Mouse (Mus musculus) forebrain, embryonic 11.5 days (tissue): Measurements from ENCODE around the gene Unc93b1. TPM values are rescaled to one million over a fixed set of nuclear protein-coding genes. Genes with fewer than 3 reads are reported as not detected.

ENCODE experiments used
- ATAC-seq: fragments of 200-750 bp; cut with Nextera tagmentation; replicated peaks from 2 replicates; pipeline ENCODE4 v1.8.0; 2017; ENCODE audit warnings: moderate TSS enrichment; ENCODE audit not compliant: low FRiP score
- DNase-seq: peaks from one replicate; pipeline ENCODE4 v3.0.0-alpha.2; 2017; ENCODE audit warnings: low spot score
- H3K27ac ChIP-seq: fragments of 300-500 bp; sonication (generic); 2 replicates; pipeline ENCODE4 v1.5.1; 2014; ENCODE audit warnings: low read depth, low read length
- H3K27me3 ChIP-seq: fragments of 300-500 bp; sonication (generic); 2 replicates; pipeline ENCODE4 v1.6.1; 2014; ENCODE audit warnings: mild to moderate bottlenecking, low read length, mixed read lengths; ENCODE audit not compliant: control insufficient read depth, insufficient read depth
- H3K36me3 ChIP-seq: fragments of 300-500 bp; sonication (generic); 2 replicates; pipeline ENCODE4 v1.6.1; 2014; ENCODE audit warnings: mild to moderate bottlenecking, low read length, moderate library complexity, mixed read lengths; ENCODE audit not compliant: control insufficient read depth, insufficient read depth
- H3K4me1 ChIP-seq: fragments of 300-500 bp; sonication (generic); replicated peaks from 2 replicates; pipeline ENCODE4 v1.6.1; 2014; ENCODE audit warnings: low read length, mixed read lengths; ENCODE audit not compliant: control insufficient read depth, insufficient read depth
- H3K4me2 ChIP-seq: fragments of 300-500 bp; sonication (generic); 2 replicates; pipeline ENCODE4 v1.6.1; 2014; ENCODE audit warnings: low read depth, mild to moderate bottlenecking, low read length, moderate library complexity, mixed read lengths; ENCODE audit not compliant: severe bottlenecking
- H3K4me3 ChIP-seq: fragments of 300-500 bp; sonication (generic); 2 replicates; pipeline ENCODE4 v1.5.1; 2014; ENCODE audit warnings: low read depth, low read length
- H3K9ac ChIP-seq: fragments of 300-500 bp; sonication (generic); 2 replicates; pipeline ENCODE4 v1.6.1; 2014; ENCODE audit warnings: low read length
- H3K9me3 ChIP-seq: fragments of 300-500 bp; sonication (generic); 2 replicates; pipeline ENCODE4 v1.6.1; 2016; ENCODE audit warnings: low read length, mixed read lengths; ENCODE audit not compliant: control insufficient read depth
- WGBS: fragments of 180-500 bp; shearing (Covaris S2); extraction: QIAGEN DNeasy Blood & Tissue Kit; methylation state at CpG from one replicate; pipeline ENCODE4 v1.1.7; 2014; 5-methylcytosine and 5-hydroxymethylcytosine counted together
- polyA plus RNA-seq: library from polyadenylated mRNA; unstranded; fragments of >200 nt; fragmentation: Nextera tagmentation; extraction: Ambion mirVana; gene quantifications from 2 replicates; pipeline ENCODE4 v1.2.1, GENCODE M21; 2014

The Unc93b1 gene
- polyA plus RNA-seq, 1 experiment from 2014 or later, result 5.7 TPM

GRCm38 (mm10) chr19:3907876-3908660 lies 26.9 kb upstream of the Unc93b1 start:
- Histone ChIP-seq H3K27ac (no peak overlapping the region), H3K27me3 (no peaks in the 10 kb centered on the region; the same call in 1 of the 2 replicates), H3K4me3 (no peak overlapping the region), H3K9me3 (no peaks in the 10 kb centered on the region), H3K9ac (no peak overlapping the region), H3K4me1 (peaks cover 7% of the 10 kb centered on the region; the same call in 1 of the 2 replicates), H3K36me3 (peaks cover 3% of the 10 kb centered on the region; the same call in 1 of the 2 replicates), H3K4me2 (no peak overlapping the region)
- no peak for ATAC-seq
- 85% methylated on average over 8 of the region's 8 CpGs for WGBS
- DNase-seq, result no peak

GRCm38 (mm10) chr19:3910206-3910605 lies 24.8 kb upstream of the Unc93b1 start:
- WGBS, result 82% methylated on average over 5 of the region's 5 CpGs
- no peak for ATAC-seq
- Histone ChIP-seq H3K4me2 (no peak overlapping the region), H3K27ac (no peak overlapping the region), H3K4me1 (peaks cover 11% of the 10 kb centered on the region; the same call in 1 of the 2 replicates), H3K27me3 (no peaks in the 10 kb centered on the region; the same call in 1 of the 2 replicates), H3K9ac (no peak overlapping the region), H3K9me3 (no peaks in the 10 kb centered on the region), H3K4me3 (no peak overlapping the region), H3K36me3 (peaks cover 3% of the 10 kb centered on the region; the same call in 1 of the 2 replicates)
- no peak for DNase-seq

- H3K27ac ChIP-seq, result peak within 1 kb of the TSS; percentile 71
- DNase-seq (peak; percentile 93), ATAC-seq (peak; percentile 98)
- peak within 1 kb of the TSS; percentile 78 for H3K4me2 ChIP-seq
- peak within 1 kb of the TSS; percentile 68 for H3K9ac ChIP-seq
- H3K4me1 ChIP-seq, result peaks cover 5% of the 10 kb centered on the region; the same call in 1 of the 2 replicates
- under 1% methylated on average over 43 of the region's 43 CpGs for whole genome bisulfite sequencing
- no peaks in the 10 kb centered on the region for H3K9me3 ChIP-seq
- peak within 1 kb of the TSS; percentile 68 for H3K4me3 ChIP-seq
- H3K27me3 ChIP-seq, result no peaks in the 10 kb centered on the region; the same call in 1 of the 2 replicates
- H3K36me3 ChIP-seq, result peaks cover 3% of the 10 kb centered on the region; the same call in 1 of the 2 replicates
Observed at GRCm38 (mm10) chr19:3912337-3913204, 22.4 kb upstream of the Unc93b1 start, which contains the start of gene Ndufs8. Ndufs8 (minus strand) TSS chr19:3912774.

- no peak for DNase-seq
- Histone ChIP-seq H3K4me1 (peaks cover 5% of the 10 kb centered on the region; the same call in 1 of the 2 replicates), H3K27me3 (no peaks in the 10 kb centered on the region), H3K36me3 (no peaks in the 10 kb centered on the region; the same call in 1 of the 2 replicates), H3K27ac (no peak overlapping the region), H3K4me3 (peak overlapping the region; percentile 68; the same call in 1 of the 2 replicates), H3K9ac (peak overlapping the region; percentile 66), H3K4me2 (peak overlapping the region; percentile 78), H3K9me3 (no peaks in the 10 kb centered on the region)
- WGBS, result 85% methylated on average over 8 of the region's 8 CpGs
- no peak for ATAC-seq
Observed at GRCm38 (mm10) chr19:3913692-3914091, 21.3 kb upstream of the Unc93b1 start.

- H3K27ac ChIP-seq, result no peak overlapping the region
- no peaks in the 10 kb centered on the region for H3K9me3 ChIP-seq
- no peaks in the 10 kb centered on the region for H3K27me3 ChIP-seq
- H3K4me2 ChIP-seq, result no peak overlapping the region
- ATAC-seq, result no peak
- H3K9ac ChIP-seq, result no peak overlapping the region
- no peak overlapping the region for H3K4me3 ChIP-seq
- DNase-seq, result no peak
- peaks cover 5% of the 10 kb centered on the region; the same call in 1 of the 2 replicates for H3K4me1 ChIP-seq
- no peaks in the 10 kb centered on the region for H3K36me3 ChIP-seq
- 86% methylated on average over 5 of the region's 5 CpGs for WGBS
Observed at GRCm38 (mm10) chr19:3914535-3914934, 20.5 kb upstream of the Unc93b1 start.

GRCm38 (mm10) chr19:3916727-3917126 lies 18.3 kb upstream of the Unc93b1 start:
- H3K27me3 ChIP-seq, result no peaks in the 10 kb centered on the region
- no peaks in the 10 kb centered on the region for H3K36me3 ChIP-seq
- H3K9ac ChIP-seq, result no peak overlapping the region
- WGBS, result 75% methylated on average over 11 of the region's 11 CpGs
- ATAC-seq (no peak), DNase-seq (no peak)
- H3K4me3 ChIP-seq, result no peak overlapping the region
- H3K27ac ChIP-seq, result no peak overlapping the region
- no peaks in the 10 kb centered on the region for H3K9me3 ChIP-seq
- no peak overlapping the region for H3K4me2 ChIP-seq
- peaks cover 5% of the 10 kb centered on the region; the same call in 1 of the 2 replicates for H3K4me1 ChIP-seq

GRCm38 (mm10) chr19:3919928-3920327 lies 15.1 kb upstream of the Unc93b1 start:
- Histone ChIP-seq H3K36me3 (no peaks in the 10 kb centered on the region), H3K4me3 (no peak overlapping the region), H3K9me3 (no peaks in the 10 kb centered on the region), H3K4me1 (no peaks in the 10 kb centered on the region), H3K4me2 (no peak overlapping the region), H3K9ac (no peak overlapping the region), H3K27ac (no peak overlapping the region), H3K27me3 (no peaks in the 10 kb centered on the region)
- ATAC-seq, result no peak
- DNase-seq, result no peak

GRCm38 (mm10) chr19:3922661-3923371 lies 12.2 kb upstream of the Unc93b1 start:
- Histone ChIP-seq H3K9me3 (no peaks in the 10 kb centered on the region), H3K27ac (no peak overlapping the region), H3K27me3 (no peaks in the 10 kb centered on the region), H3K4me1 (no peaks in the 10 kb centered on the region), H3K4me2 (no peak overlapping the region), H3K36me3 (no peaks in the 10 kb centered on the region), H3K9ac (no peak overlapping the region), H3K4me3 (no peak overlapping the region)
- DNase-seq (no peak), ATAC-seq (no peak)
- WGBS, result 53% methylated on average over 10 of the region's 10 CpGs
